Mouse (Mus musculus): ENCODE results near the gene Gbp5. TPM values are rescaled to one million over a fixed set of nuclear protein-coding genes. Genes with fewer than 3 reads are reported as not detected.
A peak's percentile ranks its signal among the peaks of the same experiment; 100 is the strongest.
"Not testable (repeated sequence)": the region's sequence is repeated elsewhere in the genome, so short reads cannot be mapped to it uniquely, and the experiment has no call there.

The Gbp5 gene
- total RNA-seq, 2 experiments from 2014 or later: 1.5 to 5.5 TPM

GRCm38 (mm10) chr3:142497123-142497841 lies 3.5 kb downstream of the Gbp5 start:
- no peak for DNase-seq
- peak overlapping the region; percentile 71 for H3K4me3 ChIP-seq
- H3K27ac ChIP-seq: peak overlapping the region; percentile 87
- intact Hi-C loops (cut with DNase I): no loop called here
- TF ChIP-seq CTCF (IDR thresholded peaks at IDR 0.05): no peak

- TF ChIP-seq CTCF (IDR thresholded peaks at IDR 0.05): no peak
- H3K4me3 ChIP-seq: peak overlapping the region; percentile 16
- intact Hi-C loops (cut with DNase I): no loop called here
- H3K27ac ChIP-seq: peak overlapping the region; percentile 28
- DNase-seq: no peak
Measured at GRCm38 (mm10) chr3:142498941-142499340, 5.2 kb downstream of the Gbp5 start.

DNA sequence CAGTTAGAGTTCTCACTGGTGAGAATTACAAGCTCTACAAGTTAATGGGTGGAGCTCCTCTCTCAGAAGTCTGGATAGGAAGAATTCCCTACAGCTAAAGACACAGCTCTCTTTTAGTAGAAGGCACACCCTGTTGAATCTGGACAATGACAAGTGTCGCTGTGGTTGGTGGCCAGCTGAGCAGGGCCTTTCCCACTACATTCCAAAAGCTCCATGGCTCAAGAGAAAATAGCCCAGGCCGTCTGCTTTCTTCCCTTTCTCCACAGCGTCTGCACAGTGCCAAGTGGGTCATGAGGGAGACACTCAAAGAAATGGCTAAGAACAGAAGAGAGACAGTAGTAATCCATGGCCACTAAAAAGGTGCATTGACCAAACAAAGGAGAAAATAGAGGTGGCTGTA lies 34.3 kb downstream of the Gbp5 start:
- H3K27ac ChIP-seq: no peak overlapping the region
- intact Hi-C loops (cut with DNase I): no loop called here
- TF ChIP-seq CTCF (IDR thresholded peaks at IDR 0.05): no peak
- DNase-seq: no peak
- no peak overlapping the region for H3K4me3 ChIP-seq

DNA sequence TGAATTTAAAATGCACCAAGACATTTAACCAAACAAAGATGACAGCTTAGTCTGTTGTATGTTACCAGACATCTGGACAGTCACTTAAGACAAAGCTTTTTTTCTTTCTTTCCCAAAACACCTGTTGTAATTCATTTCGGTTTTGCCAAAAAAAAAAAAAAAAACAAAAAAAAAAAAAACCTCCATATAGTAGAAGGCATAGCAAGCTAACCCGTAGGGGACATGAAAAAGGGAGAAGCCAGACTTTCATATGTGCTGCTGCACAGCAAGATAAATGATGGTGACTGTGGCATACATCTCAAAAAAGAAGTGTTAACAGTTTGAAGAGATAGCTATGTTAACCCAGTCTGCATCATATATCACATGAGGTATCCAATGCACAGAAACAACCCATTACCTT lies 35.8 kb downstream of the Gbp5 start:
- intact Hi-C loops (cut with DNase I): no loop called here
- H3K4me3 ChIP-seq: peak overlapping the region; percentile 81
- TF ChIP-seq CTCF (IDR thresholded peaks at IDR 0.05): no peak
- no peak for DNase-seq
- H3K27ac ChIP-seq: peak overlapping the region; percentile 83

GRCm38 (mm10) chr3:142530087-142530953 lies 36.5 kb downstream of the Gbp5 start, which contains the start of gene Gbp7:
Gene Gbp7, plus strand, starts transcription at chr3:142530342.
- peak within 1 kb of the TSS; percentile 83 for H3K27ac ChIP-seq
- intact Hi-C loops (cut with DNase I): no loop called here

DNA sequence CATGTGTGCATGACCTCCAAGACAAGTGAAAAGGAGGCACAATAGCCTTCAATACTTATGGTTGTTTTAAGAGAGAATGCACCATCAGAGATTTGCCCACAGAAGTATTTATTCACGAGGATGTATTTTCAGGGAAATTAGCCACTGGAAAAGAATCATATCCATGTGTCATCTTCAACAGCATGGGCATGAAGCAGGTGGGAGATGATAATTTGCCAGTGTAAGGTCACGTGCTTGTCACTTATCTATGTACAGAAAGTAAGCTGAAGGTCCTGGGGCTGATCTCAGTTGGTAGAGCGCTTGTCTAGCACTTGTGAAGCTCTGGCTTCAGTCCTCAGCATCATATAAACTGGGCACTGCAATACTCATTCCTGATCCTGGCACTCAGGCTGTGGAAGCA lies 37.8 kb downstream of the Gbp5 start:
- intact Hi-C loops (cut with DNase I): no loop called here
- H3K4me3 ChIP-seq: peak overlapping the region; percentile 81
- no peak for TF ChIP-seq CTCF (IDR thresholded peaks at IDR 0.05)

More at GRCm38 (mm10) chr3:142530087-142530953, 36.5 kb downstream of the Gbp5 start, which contains the start of gene Gbp7:
- H3K4me3 ChIP-seq: peak within 1 kb of the TSS; percentile 81
- peak; percentile 65 for DNase-seq
- no peak for TF ChIP-seq CTCF (IDR thresholded peaks at IDR 0.05)

GRCm38 (mm10) chr3:142533185-142533584 lies 39.4 kb downstream of the Gbp5 start:
- no peak overlapping the region for H3K4me3 ChIP-seq
- H3K27ac ChIP-seq: no peak overlapping the region
- DNase-seq: no peak
- intact Hi-C loops (cut with DNase I): no loop called here
- TF ChIP-seq CTCF (IDR thresholded peaks at IDR 0.05): no peak

More for the DNA sequence above, 37.8 kb downstream of the Gbp5 start:
- DNase-seq: no peak
- no peak overlapping the region for H3K27ac ChIP-seq

- Histone ChIP-seq H3K4me3 (no peak overlapping the region), H3K27ac (no peak overlapping the region)
- intact Hi-C loops (cut with DNase I): no loop called here
- no peak for TF ChIP-seq CTCF (IDR thresholded peaks at IDR 0.05)
- no peak for DNase-seq
Measured at GRCm38 (mm10) chr3:142535667-142536066, 41.9 kb downstream of the Gbp5 start.

DNA sequence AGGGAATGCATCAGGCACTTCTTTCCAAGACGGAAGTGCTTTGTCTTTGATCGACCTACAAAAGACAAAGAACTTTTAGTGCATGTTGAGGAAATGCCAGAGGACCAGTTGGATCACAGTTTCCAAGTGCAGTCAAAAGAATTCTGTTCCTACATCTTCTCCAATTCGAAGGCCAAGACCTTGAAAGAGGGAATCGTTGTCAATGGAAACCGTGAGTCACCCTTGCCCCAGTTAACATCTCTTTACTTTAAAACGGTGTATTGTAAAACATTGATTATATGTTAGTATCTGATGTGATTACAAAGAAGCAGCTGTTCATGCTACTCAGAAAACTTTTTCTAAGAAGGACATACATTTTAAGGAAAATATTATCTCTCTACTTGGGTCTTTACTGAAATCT lies 47.6 kb downstream of the Gbp5 start:
- Histone ChIP-seq H3K27ac (no peak overlapping the region), H3K4me3 (no peak overlapping the region)
- no peak for TF ChIP-seq CTCF (IDR thresholded peaks at IDR 0.05)
- intact Hi-C loops (cut with DNase I): no loop called here
- no peak for DNase-seq

DNA sequence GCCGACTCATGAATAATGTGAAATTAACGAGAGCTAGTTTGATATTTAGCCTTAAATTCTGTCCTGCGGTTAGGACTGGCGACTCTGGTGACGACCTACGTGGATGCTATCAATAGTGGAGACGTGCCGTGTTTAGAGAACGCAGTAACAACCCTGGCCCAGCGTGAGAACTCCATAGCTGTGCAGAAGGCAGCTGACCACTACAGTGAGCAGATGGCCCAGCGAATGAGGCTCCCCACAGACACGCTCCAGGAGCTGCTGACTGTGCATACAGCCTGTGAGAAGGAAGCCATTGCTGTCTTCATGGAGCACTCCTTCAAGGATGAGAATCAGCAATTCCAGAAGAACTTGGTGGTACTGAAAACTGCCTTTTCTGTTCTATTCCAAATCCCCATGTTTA lies 49.0 kb downstream of the Gbp5 start:
- DNase-seq; H3K4me3 ChIP-seq; H3K27ac ChIP-seq; intact Hi-C loops (cut with DNase I): not testable (repeated sequence)

GRCm38 (mm10) chr3:142546690-142547089 lies 52.9 kb downstream of the Gbp5 start:
- no peak overlapping the region for H3K4me3 ChIP-seq
- intact Hi-C loops (cut with DNase I): no loop called here
- TF ChIP-seq CTCF (IDR thresholded peaks at IDR 0.05): no peak
- DNase-seq: no peak
- no peak overlapping the region for H3K27ac ChIP-seq

DNA sequence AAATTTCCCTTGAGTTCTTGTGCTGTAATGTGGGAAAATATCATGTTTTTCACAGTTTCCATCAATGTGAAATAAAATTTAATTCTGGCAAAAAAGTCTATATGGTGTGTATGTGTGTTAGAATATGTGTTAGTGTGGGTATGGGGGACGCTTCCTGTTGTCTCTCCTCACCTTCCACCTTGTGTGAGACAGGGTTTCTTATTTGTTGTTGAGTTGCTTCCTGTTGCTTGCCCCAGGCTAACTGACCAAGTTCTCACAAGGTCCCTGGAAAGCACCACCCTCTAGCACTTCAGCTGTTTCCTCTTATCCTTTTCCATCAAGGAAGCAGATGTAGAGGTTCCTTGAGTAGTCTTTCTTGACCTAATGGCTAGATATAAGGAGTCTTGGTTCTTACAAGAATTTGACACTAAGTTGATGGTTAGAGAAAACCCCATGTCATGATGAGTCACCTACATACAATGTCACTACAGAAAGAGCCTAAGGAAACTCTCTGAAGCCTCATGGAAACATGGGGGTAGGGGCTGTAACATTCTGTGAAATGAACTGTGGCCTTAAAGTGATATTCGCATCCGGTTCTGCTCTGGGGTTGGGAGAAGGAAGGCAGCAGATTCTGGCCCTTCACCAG lies 56.4 kb downstream of the Gbp5 start:
- intact Hi-C loops (cut with DNase I): no loop called here
- H3K4me3 ChIP-seq: no peak overlapping the region
- no peak for DNase-seq
- no peak for TF ChIP-seq CTCF (IDR thresholded peaks at IDR 0.05)
- H3K27ac ChIP-seq: no peak overlapping the region

- intact Hi-C loops (cut with DNase I): no loop called here
- no peak for TF ChIP-seq CTCF (IDR thresholded peaks at IDR 0.05)
- no peak overlapping the region for H3K4me3 ChIP-seq
- no peak overlapping the region for H3K27ac ChIP-seq
- DNase-seq: no peak
Measured at GRCm38 (mm10) chr3:142554601-142555000, 60.8 kb downstream of the Gbp5 start.

All from gastrocnemius, adult 2 months (tissue).